Mouse (Mus musculus) ES-E14 (cell line): Measurements from ENCODE around the gene Dcaf11. TPM values are rescaled to one million over a fixed set of nuclear protein-coding genes. Genes with fewer than 3 reads are reported as not detected.

ENCODE experiments used
- DNase-seq: peaks from one replicate; pipeline ENCODE4 v3.0.0-alpha.2; 2013; ENCODE audit warnings: low read depth, low spot score
- H3K27ac ChIP-seq: 2 replicates; pipeline ENCODE4 v1.5.1; 2012; ENCODE audit warnings: low read depth, mild to moderate bottlenecking, low read length, moderate library complexity, mixed read lengths; ENCODE audit not compliant: poor library complexity, insufficient read depth, severe bottlenecking
- H3K36me3 ChIP-seq: 2 replicates; pipeline ENCODE4 v1.6.1; 2012; ENCODE audit warnings: mild to moderate bottlenecking, low read length, moderate library complexity, mixed read lengths; ENCODE audit not compliant: control insufficient read depth, poor library complexity, insufficient read depth, severe bottlenecking
- H3K4me1 ChIP-seq, 2 experiments: fragments of 150-350 bp in 1 of 2; sonication (generic) in 1 of 2; 2 replicates each; pipeline ENCODE4 v1.6.1; 2012; ENCODE audit warnings: low read length in 2 of 2, mild to moderate bottlenecking in 1 of 2, mixed read lengths in 1 of 2; ENCODE audit not compliant: control insufficient read depth in 2 of 2, insufficient read depth in 2 of 2, poor library complexity in 1 of 2
- H3K4me3 ChIP-seq, 2 experiments: fragments of 150-350 bp in 1 of 2; sonication (generic) in 1 of 2; 2 replicates each; pipeline ENCODE4 v1.5.1; 2012; ENCODE audit warnings: low read length in 2 of 2, low read depth in 1 of 2, mild to moderate bottlenecking in 1 of 2, mixed read lengths in 1 of 2; ENCODE audit not compliant: insufficient read depth in 1 of 2, poor library complexity in 1 of 2, severe bottlenecking in 1 of 2
- H3K9ac ChIP-seq: 2 replicates; pipeline ENCODE4 v1.6.1; 2012; ENCODE audit warnings: low read depth, mild to moderate bottlenecking, low read length, mixed read lengths; ENCODE audit not compliant: poor library complexity, insufficient read depth, severe bottlenecking
- H3K9me3 ChIP-seq: fragments of 150-350 bp; sonication (generic); 2 replicates; pipeline ENCODE4 v1.6.1; 2012; ENCODE audit warnings: low read depth, mild to moderate bottlenecking, low read length; ENCODE audit not compliant: control insufficient read depth, insufficient read depth
- CHD2 ChIP-seq: IDR thresholded peaks from 2 replicates; pipeline ENCODE4 v1.6.1; 2014; ENCODE audit warnings: mild to moderate bottlenecking, low read depth, low read length, inconsistent platforms
- HCFC1 ChIP-seq: IDR thresholded peaks from 2 replicates; pipeline ENCODE4 v1.6.1; 2012; ENCODE audit warnings: low read length, inconsistent platforms, borderline replicate concordance; ENCODE audit not compliant: insufficient read depth
- MAFK ChIP-seq: IDR thresholded peaks from 2 replicates; pipeline ENCODE4 v1.6.1; 2014; ENCODE audit warnings: mild to moderate bottlenecking, low read depth, low read length, inconsistent platforms; ENCODE audit not compliant: insufficient read depth
- ZC3H11A ChIP-seq: IDR thresholded peaks from 2 replicates; pipeline ENCODE4 v1.6.1; 2012; ENCODE audit warnings: low read depth, mild to moderate bottlenecking, inconsistent platforms, low read length, borderline replicate concordance
- ZNF384 ChIP-seq: IDR thresholded peaks from 2 replicates; pipeline ENCODE4 v1.6.1; 2012; ENCODE audit warnings: low read depth, low read length, inconsistent platforms
- in situ Hi-C, 2 experiments: fragments of 600-800 bp; cut with MboI; formaldehyde crosslinking; loops; one replicate each; pipeline ENCODE4 v1.15.1; 2025; ENCODE audit warnings: low sequenced_read_pairs in 2 of 2, inconsistent platforms in 1 of 2; ENCODE audit not compliant: unreplicated experiment in 2 of 2
- total RNA-seq: library from RNA; depleted of rRNA; stranded (reverse); fragments of 300-350 nt; gene quantifications from 2 replicates; pipeline ENCODE4 v1.2.3, GENCODE M21; 2012

Gene Dcaf11
- total RNA-seq, 1 experiment, result 17.5 TPM

DNA sequence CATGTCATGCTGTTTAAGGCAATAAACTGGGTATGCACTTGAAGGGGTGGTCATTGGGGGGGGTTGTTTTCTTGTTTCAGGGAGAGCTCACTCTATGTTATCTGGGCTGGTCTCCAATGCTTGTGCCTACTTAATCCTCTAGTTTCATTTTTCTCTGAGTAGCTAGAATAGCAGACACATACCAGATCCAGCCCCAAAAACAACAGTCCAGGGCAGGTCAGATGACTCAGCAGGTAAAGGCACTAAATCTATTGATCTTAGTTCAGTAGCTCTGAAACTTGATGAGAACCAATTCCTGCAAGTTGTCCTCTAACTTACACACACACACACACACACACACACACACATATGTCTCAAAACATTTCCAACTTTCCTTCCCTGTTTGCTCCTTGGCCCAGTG lies 12.0 kb downstream of the Dcaf11 start:
- TF ChIP-seq HCFC1 (no peak), ZNF384 (no peak), MAFK (no peak), CHD2 (no peak), ZC3H11A (no peak)
- Histone ChIP-seq H3K4me3 (no peak overlapping the region), H3K9me3 (no peaks in the 10 kb centered on the region), H3K36me3 (peaks cover 13% of the 10 kb centered on the region; the same call in 1 of the 2 replicates), H3K4me1 (peaks cover 0 to 10% of the 10 kb centered on the region in 2 experiments; a peak in 1 of 4 replicates), H3K9ac (no peak overlapping the region), H3K27ac (no peak overlapping the region)
- no peak for DNase-seq
- in situ Hi-C loops, result no loop called here

DNA sequence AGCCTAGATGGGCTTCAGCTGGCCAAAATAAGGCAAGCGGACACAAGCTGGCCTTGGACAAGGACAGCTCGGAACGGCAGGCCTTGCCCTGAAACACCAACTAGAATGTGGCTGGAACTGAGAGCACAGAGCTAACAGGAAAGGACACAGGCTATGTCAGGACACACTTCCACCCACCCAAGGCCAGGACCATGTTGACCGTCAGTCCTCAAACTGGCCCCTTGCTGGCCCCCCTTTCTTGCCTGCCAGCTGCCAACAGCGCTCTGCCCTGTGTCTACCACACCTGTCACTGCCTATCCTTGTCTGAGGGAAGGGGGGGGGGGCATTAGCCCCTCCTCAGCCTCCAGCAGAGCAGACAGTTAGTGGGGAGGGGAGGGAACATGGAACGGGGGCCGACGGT lies 15.5 kb downstream of the Dcaf11 start, which contains the start of gene Fitm1:
TSS of gene Fitm1 (plus strand) at position 316 of the 400 bp plus-strand sequence.
- Histone ChIP-seq H3K9me3 (no peaks in the 10 kb centered on the region), H3K4me1 (peaks cover 6 to 12% of the 10 kb centered on the region in 2 experiments; a peak in 2 of 4 replicates), H3K27ac (no peak within 1 kb of the TSS), H3K4me3 (peak within 1 kb of the TSS; percentile 7 to 34; a peak in 3 of 4 replicates), H3K9ac (peak within 1 kb of the TSS; percentile 4; the same call in 1 of the 2 replicates), H3K36me3 (peaks cover 2% of the 10 kb centered on the region; the same call in 1 of the 2 replicates)
- no peak for TF ChIP-seq MAFK
- TF ChIP-seq ZC3H11A, result no peak
- TF ChIP-seq HCFC1, result no peak
- no peak for TF ChIP-seq ZNF384
- TF ChIP-seq CHD2, result no peak
- in situ Hi-C loops, result no loop called here
- DNase-seq, result no peak

- in situ Hi-C loops, result no loop called here
- Histone ChIP-seq H3K9me3 (no peaks in the 10 kb centered on the region), H3K4me3 (peak overlapping the region; percentile 7 to 28; a peak in 2 of 4 replicates), H3K9ac (no peak overlapping the region), H3K4me1 (peaks cover 6 to 14% of the 10 kb centered on the region in 2 experiments; a peak in 3 of 4 replicates), H3K36me3 (peaks cover 6% of the 10 kb centered on the region; the same call in 1 of the 2 replicates), H3K27ac (no peak overlapping the region)
- no peak for DNase-seq
- TF ChIP-seq MAFK (no peak), CHD2 (no peak), ZNF384 (no peak), HCFC1 (no peak), ZC3H11A (no peak)
Measured at GRCm38 (mm10) chr14:55575711-55576110, 15.9 kb downstream of the Dcaf11 start.

GRCm38 (mm10) chr14:55576376-55576775 lies 16.6 kb downstream of the Dcaf11 start:
- Histone ChIP-seq H3K9ac (peak overlapping the region; percentile 4; the same call in 1 of the 2 replicates), H3K36me3 (peaks cover 9% of the 10 kb centered on the region; the same call in 1 of the 2 replicates), H3K9me3 (no peaks in the 10 kb centered on the region), H3K27ac (no peak overlapping the region), H3K4me3 (peak overlapping the region; percentile 4 to 34; a peak in 3 of 4 replicates), H3K4me1 (peaks cover 6 to 17% of the 10 kb centered on the region in 2 experiments; a peak in 3 of 4 replicates)
- in situ Hi-C loops, result no loop called here
- DNase-seq, result no peak
- TF ChIP-seq CHD2 (no peak), MAFK (no peak), ZNF384 (no peak), ZC3H11A (no peak), HCFC1 (no peak)
